Mouse (Mus musculus): ENCODE data around the gene 1110051M20Rik. TPM values are rescaled to one million over a fixed set of nuclear protein-coding genes. Genes with fewer than 3 reads are reported as not detected.
"Not testable (repeated sequence)": the region's sequence is repeated elsewhere in the genome, so short reads cannot be mapped to it uniquely, and the experiment has no call there.

The 1110051M20Rik gene
- total RNA-seq (2015; ENCODE audit: low replicate concordance) (0.38 and 1.3 TPM in 2 replicates), total RNA-seq (2017; ENCODE audit: low replicate concordance) (0.94 TPM in 1 of 2 replicates, not detected in the other)

DNA sequence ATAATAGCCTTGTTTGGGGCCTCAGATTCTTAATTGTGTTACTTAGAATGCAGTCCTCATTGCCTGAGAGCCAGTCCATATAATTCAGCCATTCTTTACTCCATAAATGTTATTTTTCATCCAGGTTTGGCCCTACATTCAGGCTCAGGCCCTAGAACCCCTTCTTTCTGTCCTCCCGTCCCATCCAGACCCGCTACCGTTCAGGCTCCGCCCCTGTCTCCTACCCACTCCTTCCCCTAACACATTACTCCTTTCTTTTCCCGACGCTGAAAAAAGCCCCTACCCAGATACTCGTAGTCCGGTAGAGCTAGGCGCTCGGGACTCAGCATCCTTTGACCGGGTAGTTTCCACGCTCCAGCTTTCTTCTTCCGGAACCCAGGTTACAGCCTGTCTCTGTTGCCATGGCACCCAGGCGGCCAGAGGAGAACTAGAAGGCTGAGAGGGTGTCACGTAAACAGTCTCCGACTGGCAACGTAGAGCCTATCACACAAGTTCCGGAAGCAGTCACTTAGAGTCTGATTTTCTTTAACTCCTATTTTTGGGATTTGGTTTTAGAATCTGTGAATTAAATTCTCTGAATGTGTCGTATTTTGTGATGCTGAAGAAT is at the start of gene 1110051M20Rik:
Gene 1110051M20Rik, minus strand, starts transcription at position 419 of the 607 bp plus-strand sequence.
- peak; percentile 83 for ATAC-seq (replicated peaks; ENCODE audit: low FRiP score, poor library complexity, severe bottlenecking)

DNA sequence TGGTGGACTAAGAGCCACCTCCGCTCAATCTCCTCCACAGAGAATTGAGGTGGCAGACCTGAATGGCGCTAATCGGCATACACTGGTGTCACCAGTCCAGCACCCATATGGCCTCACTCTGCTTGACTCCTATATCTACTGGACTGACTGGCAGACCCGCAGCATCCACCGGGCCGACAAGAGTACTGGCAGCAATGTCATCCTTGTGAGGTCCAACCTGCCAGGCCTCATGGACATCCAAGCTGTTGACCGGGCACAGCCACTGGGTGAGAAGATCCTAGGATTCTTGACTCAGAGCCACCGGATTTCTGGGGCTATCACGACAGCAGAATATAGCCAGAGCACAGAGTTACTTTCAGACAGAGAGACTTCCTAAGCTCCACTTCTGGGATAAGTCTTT is 49.5 kb upstream of the 1110051M20Rik start:
- ATAC-seq (replicated peaks; ENCODE audit: low FRiP score, poor library complexity, severe bottlenecking) = no peak

GRCm38 (mm10) chr2:91492071-91492635 is 47.6 kb upstream of the 1110051M20Rik start:
- ATAC-seq (replicated peaks; ENCODE audit: low FRiP score, poor library complexity, severe bottlenecking) = no peak

DNA sequence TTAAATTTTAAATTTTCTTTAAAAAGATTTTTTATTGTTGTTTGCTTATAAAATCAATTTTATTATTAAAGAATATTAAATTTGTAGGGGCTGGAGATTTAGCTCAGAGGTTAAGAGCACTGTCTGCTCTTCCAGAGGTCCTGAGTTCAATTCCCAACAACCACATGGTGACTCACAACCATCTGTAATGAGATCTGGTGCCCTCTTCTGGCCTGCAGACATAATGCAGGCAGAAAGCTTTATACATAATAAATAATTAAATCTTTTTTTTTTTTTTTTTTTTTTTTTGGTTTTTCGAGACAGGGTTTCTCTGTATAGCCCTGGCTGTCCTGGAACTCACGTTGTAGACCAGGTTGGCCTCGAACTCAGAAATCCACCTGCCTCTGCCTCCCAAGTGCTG is 42.8 kb upstream of the 1110051M20Rik start:
- ATAC-seq (replicated peaks; ENCODE audit: low FRiP score, poor library complexity, severe bottlenecking) = not testable (repeated sequence)

DNA sequence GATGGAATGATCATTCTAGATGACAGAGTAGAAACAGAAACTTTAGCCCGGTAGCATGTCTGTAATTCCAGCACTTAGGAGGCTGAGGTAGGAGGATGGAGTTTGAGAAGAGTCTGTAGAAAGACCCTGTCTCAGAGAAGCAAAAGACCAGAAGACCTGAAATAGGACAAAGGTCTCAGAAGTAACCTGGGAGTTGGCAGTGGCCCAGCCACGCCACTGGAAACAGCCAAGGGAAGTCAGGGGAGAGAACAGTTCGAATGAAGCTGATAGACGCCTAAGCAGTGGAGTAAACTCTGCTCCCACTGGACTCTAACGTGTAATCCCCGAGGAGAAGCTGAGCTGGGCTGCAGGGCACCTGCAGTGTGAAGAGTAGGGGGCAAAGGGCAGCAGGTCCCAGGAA is 40.8 kb upstream of the 1110051M20Rik start:
- ATAC-seq (replicated peaks; ENCODE audit: low FRiP score, poor library complexity, severe bottlenecking) = no peak

- no peak for ATAC-seq (replicated peaks; ENCODE audit: low FRiP score, poor library complexity, severe bottlenecking)
Measured at GRCm38 (mm10) chr2:91484698-91485097, 40.2 kb upstream of the 1110051M20Rik start.

DNA sequence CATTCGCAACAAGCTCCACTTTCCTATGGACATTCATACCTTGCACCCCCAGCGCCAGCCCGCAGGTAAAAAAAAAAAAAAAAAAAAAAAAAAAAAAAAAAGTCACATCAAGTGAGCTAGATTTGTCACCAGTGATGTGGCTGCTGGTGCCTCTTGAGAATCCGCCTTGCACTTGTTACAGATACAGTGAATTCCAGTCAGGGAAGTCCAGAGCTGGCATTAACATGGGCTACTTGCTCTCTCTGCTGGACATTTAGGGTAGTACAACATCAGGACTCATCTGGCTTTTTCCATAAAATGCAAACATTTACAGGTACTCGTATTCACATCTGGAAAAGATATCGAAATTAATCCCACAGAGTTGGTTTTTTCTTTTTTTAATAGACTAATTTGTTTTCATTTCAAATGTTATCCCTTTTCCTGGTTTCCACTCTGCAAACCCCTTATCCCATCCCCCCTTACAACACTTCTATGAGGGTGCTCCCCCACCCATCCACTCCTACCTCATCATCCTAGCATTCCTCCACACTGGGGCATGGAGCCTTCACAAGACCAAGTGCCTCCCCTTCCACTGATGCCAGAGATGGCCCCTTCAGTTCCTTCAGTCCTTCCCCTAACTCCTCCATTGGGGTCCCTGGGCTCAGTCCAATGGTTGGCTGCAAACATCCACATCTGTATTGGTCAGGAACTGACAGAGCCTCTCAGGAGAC is 36.5 kb upstream of the 1110051M20Rik start:
- no peak for ATAC-seq (replicated peaks; ENCODE audit: low FRiP score, poor library complexity, severe bottlenecking)

DNA sequence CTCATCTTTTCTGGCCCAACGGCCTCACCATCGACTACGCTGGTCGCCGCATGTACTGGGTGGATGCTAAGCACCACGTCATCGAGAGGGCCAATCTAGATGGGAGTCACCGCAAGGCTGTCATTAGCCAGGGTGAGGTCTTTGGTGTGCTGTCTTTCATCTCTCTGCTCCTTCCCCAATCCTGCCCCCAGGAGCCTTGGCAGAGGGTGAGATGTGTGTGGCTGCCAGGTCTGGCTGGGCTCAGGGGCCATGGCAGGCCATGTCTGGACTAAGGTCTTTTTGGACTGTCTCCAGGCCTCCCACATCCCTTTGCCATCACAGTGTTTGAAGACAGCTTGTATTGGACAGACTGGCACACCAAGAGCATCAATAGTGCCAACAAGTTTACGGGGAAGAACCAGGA is 35.9 kb upstream of the 1110051M20Rik start:
- ATAC-seq (replicated peaks; ENCODE audit: low FRiP score, poor library complexity, severe bottlenecking) = no peak

- no peak for ATAC-seq (replicated peaks; ENCODE audit: low FRiP score, poor library complexity, severe bottlenecking)
Measured at GRCm38 (mm10) chr2:91476841-91477240, 32.3 kb upstream of the 1110051M20Rik start.

DNA sequence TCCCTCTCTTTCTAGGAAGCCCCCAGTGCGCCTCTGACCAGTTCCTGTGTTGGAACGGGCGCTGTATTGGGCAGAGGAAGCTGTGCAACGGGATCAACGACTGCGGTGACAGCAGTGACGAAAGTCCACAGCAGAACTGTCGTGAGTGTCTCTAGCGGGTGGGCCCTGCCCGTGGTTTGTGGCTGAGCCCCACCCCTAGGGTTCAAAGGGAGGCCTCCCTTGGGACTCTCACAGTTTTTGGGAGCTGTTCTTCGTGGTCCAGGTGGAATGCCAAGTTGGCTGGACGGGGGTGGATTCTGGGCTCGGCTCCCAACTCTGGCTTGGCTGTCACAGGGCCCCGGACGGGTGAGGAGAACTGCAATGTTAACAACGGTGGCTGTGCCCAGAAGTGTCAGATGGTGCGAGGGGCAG is 31.8 kb upstream of the 1110051M20Rik start:
- ATAC-seq (replicated peaks; ENCODE audit: low FRiP score, poor library complexity, severe bottlenecking) = no peak

DNA sequence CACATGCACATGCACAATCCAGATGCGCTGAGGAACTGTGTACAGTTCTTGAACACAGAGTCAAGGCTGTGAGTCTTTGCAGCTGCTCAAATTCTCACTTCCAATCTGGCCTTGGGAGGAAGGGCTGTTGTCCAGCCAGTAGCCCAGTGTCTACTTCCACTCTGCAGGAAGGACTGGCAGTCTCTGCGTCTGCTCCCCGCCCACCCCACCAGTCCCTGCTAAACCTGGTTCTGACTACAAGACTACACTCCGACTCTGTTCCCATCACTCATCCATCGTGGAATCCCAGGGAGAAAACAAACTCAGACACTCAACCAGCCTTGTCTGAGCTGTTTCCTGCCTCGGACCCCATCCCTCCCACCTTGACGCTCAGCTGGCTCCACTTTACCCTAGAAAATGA is 31.3 kb upstream of the 1110051M20Rik start:
- no peak for ATAC-seq (replicated peaks; ENCODE audit: low FRiP score, poor library complexity, severe bottlenecking)

DNA sequence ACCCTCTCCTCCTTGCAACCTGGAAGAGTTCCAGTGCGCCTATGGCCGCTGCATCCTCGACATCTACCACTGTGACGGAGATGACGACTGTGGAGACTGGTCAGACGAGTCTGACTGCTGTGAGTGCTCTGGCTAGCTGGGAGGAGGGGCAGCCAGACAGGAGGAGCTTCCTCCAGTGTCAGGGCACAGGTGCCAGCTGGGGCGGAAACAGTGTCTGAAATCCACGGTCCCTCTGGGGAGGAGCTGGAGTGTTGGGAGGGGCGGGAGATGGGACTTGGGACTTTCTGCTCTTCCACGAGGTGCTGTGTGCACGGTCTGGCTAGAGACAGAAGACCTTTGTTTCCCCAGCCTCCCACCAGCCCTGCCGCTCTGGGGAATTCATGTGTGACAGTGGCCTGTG is 29.9 kb upstream of the 1110051M20Rik start:
- ATAC-seq (replicated peaks; ENCODE audit: low FRiP score, poor library complexity, severe bottlenecking) = no peak

- ATAC-seq (replicated peaks; ENCODE audit: low FRiP score, poor library complexity, severe bottlenecking) = no peak
Measured at GRCm38 (mm10) chr2:91470055-91470647, 25.6 kb upstream of the 1110051M20Rik start.

DNA sequence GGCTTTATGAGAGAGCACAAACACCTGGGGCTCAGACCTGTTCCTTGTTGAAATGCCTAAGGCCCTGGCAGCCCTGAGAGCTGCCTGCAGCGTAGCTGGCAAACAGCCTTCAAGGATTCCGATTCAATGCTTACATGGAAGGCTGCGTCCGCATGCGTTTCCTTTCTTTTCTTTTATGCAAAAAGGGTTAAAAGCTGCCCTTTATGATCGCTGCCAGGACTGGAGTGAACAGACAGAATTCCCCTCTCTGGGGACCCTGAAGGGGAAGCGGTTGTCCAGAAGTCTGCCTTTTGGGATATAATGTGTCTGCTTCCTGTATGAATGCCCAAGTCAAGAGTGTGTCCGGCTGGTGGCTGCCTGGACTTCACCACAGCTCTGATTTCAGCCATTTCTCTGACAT is 23.1 kb upstream of the 1110051M20Rik start:
- ATAC-seq (replicated peaks; ENCODE audit: low FRiP score, poor library complexity, severe bottlenecking) = no peak

DNA sequence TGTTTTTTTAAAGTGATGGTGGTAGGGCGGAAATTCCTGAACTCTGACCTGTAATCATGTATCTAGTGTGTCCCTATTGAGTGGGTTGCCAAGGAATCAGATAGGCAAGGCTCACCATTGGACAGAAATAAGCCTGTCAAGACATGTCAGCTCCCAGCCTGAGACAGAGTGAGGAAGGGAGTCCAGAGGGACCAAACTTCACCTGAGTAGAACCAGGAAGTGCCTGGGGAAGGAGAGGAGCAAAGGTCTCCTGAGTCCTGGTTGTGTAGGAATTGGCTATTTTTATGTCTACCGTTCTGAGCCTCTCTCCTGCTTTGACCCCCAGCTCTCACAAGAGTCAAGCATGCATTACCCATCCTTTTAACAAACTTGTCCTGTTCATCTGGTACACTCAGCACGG is 21.4 kb upstream of the 1110051M20Rik start:
- ATAC-seq (replicated peaks; ENCODE audit: low FRiP score, poor library complexity, severe bottlenecking) = no peak

DNA sequence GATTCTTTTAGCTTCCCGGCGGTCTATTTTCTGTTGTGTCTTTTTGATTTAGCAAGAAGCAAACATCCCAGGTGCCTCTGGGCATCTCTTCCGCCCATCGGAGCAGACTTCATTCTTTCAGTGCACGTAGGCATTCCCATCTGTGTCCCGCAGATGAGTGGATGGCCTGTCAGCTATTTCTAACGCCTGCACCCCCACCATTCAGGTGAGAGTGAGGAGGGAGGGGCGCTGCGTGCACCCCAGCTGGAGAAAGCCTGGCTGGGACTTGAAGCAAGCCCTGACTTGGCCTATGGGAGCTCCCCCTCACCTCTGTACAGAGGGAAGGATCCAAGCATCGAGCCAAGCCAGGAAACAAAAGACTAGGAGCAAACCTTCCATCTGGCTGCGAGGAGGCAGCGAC is 18.2 kb upstream of the 1110051M20Rik start:
- ATAC-seq (replicated peaks; ENCODE audit: low FRiP score, poor library complexity, severe bottlenecking) = no peak

DNA sequence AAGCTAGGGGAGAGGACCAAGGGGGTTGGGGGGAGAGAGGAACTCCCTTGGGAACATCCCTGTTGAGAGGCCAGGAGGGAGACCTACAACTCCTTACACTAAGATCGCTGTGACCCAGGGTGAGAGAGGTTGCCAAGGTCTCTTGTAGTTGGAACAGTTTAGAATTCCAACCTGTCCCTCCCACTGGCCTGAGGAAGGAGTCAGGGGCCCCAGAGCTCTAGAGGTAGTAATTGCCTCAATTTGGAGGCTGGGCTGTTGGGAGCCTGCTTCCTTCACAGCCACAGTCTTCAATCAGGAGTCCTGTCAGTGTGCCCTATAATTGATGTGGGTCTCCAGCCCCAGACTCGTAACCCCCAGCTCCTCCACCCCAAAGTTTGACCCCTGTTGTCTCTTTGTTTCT is 17.7 kb upstream of the 1110051M20Rik start:
- ATAC-seq (replicated peaks; ENCODE audit: low FRiP score, poor library complexity, severe bottlenecking) = no peak

DNA sequence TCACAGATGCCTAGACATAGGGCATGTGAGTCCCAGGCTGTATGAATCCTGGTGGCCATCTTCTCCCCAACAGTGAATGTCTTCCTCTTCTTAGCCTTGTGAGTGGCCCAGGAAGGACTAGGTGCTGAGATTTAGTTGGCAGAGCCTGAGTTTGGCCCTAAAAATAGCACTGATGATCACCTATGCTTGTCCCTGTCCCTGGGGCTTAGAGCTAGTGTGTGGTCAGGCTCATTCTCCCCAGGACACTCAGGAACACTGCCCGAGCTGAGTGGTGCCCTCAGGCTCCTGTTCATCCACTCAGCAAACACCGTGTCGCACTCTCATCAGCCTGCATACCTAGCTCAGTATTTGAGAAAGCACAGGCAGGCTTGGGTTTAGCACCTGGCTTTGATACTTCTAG is 16.8 kb upstream of the 1110051M20Rik start:
- ATAC-seq (replicated peaks; ENCODE audit: low FRiP score, poor library complexity, severe bottlenecking) = no peak

DNA sequence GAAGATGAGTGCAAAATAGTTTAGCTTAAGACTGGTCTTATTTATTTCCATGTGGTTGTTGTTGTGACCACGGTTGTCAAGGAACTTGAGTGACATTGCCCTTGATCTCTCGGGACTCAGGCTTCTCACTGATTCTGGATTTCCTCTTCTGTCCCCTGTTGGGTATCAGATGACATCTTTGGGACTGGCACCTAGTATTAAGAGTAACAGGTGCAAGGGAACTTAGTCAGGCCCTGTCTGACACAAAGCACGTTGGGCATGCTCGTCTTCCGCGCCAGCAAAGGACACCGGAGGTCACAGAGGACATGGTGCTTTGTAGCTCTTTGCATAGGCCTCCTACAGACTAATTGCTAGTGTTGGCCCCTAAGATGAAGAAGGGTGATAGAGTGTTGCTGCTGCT is 16.3 kb upstream of the 1110051M20Rik start:
- ATAC-seq (replicated peaks; ENCODE audit: low FRiP score, poor library complexity, severe bottlenecking) = no peak

DNA sequence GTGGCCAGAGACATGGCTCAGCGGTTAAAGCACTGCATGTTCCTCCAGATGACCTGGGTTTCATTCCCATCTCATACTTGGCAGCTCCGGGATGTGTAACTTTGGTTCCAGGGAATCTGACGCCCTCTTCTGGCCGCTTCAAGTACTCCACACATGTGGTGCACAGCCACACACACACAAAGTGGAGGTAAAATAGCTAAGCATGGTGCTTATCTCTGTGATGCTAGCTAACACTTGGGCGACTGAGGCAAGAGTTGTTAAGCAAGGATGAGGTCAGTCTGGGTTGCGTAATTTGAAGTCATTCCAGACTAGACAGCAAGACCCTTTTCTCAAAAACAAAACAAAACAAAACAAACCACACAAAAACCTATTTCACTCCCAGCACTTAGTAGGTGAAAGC is 15.6 kb upstream of the 1110051M20Rik start:
- ATAC-seq (replicated peaks; ENCODE audit: low FRiP score, poor library complexity, severe bottlenecking) = no peak

Data from erythroblast, adult 5-6 weeks (primary cell).